Mouse (Mus musculus) megakaryocyte, embryonic 14.5 days (primary cell): ENCODE data around the gene Nbdy.

Experiments
- FLI1 ChIP-seq: IDR thresholded peaks from 2 replicates; pipeline ENCODE4 v1.6.1; 2012; ENCODE audit warnings: low read length, inconsistent platforms, mixed read lengths
- GATA1 ChIP-seq: IDR thresholded peaks from 3 replicates; pipeline ENCODE4 v1.6.1; 2012; ENCODE audit warnings: mixed read lengths, low read length, inconsistent platforms, borderline replicate concordance

DNA sequence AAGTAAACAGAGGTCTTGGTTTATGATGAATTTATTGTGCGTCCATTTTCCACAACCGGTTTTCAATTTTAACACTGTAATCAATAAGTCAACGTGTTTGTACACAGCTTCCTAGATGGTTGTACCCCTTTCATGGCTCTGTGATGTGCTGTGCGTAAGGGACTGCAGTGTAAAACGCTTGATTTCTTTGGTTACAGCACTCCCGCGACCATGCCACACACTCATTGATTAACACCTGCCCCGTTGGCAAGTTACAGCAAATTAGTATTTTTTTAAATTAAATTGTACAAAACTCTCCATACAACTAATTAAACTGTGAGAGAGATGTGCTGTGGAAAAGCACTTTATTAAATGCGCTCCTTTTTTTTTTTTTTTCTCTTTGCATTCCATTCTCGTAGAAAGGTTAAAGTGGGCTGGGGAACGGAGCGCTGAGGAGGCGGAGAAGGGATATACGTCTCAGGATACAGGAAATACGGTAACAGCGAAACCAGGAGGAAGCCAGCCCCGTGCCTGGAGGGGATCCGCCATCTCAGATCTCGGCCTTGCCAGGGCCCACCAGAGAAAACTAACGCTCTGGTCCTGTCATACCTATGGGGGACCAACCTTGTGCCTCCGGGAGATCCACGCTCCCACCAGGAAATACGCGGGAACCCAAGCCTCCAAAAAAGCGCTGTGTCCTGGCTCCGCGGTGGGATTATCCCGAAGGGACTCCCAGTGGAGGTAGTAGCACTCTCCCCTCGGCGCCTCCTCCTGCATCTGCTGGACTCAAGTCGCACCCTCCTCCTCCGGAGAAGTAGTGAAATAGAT is at the start of gene Nbdy:
- TF ChIP-seq FLI1: no peak
- TF ChIP-seq GATA1: no peak
